Mouse (Mus musculus) left cerebral cortex, postnatal 14 days (tissue): ENCODE data around the gene Hs3st2. TPM values are rescaled to one million over a fixed set of nuclear protein-coding genes. Genes with fewer than 3 reads are reported as not detected.

Source experiments
- DNase-seq, 2 experiments: peaks; one replicate each; pipeline ENCODE4 v3.0.0; 2021 to 2022; ENCODE audit warnings: low spot score in 2 of 2, mixed read lengths in 1 of 2
- intact Hi-C: fragments of 180-260 bp; cut with DNase I; formaldehyde crosslinking; loops from one replicate; pipeline ENCODE4 v1.15.1; 2025
- total RNA-seq, 2 experiments: library from RNA; stranded (reverse); gene quantifications; 2 replicates each; pipeline ENCODE4 v1.2.3; 2021

Hs3st2 gene
- total RNA-seq, 2 experiments from 2014 or later, result 66.4 to 68.0 TPM

GRCm38 (mm10) chr7:121450951-121451843, 59.5 kb downstream of the Hs3st2 start:
- intact Hi-C loops, result no loop called here
- no peak for DNase-seq

GRCm38 (mm10) chr7:121456716-121457115, 65.1 kb downstream of the Hs3st2 start:
- intact Hi-C loops, result no loop called here
- no peak for DNase-seq

DNA sequence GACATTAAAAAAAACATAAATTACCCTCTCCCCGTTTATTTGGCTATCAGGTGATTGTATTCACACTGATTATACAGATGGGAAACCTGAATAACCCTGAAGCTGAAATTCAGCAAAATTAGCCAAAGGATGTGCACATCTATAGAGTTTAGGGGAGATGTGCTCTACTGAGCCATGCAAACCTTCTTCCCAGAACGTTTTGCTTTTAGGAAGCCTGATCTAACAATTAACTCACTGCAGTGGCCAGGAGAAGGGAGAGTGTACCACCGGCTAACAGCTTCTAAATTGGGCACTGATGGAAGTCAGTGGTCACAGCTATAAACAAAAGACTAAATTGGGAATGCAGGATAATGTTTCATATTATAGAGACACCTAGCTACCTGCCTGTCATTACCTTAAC, 66.4 kb downstream of the Hs3st2 start:
- intact Hi-C loops, result no loop called here
- no peak for DNase-seq

DNA sequence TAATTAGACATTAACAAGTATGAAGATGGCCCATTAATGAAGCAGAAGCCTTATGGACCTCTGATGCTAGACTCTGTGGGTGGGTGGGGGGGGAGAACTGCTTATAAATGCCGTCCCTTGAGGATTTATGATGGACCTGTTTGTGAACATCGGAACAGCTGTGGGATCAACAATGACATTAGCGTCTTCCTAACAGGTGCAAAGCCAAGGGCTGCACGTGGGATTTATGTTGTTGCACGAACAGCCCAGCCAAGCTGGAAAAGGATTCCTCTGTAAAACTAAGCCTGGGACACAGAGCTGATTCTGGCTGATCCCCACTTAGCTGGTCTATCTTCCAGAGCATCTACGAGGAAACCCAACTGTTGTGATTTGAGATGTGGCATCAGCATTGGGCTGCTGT, 69.0 kb downstream of the Hs3st2 start:
- intact Hi-C loops, result no loop called here

GRCm38 (mm10) chr7:121464441-121464840, 72.8 kb downstream of the Hs3st2 start:
- intact Hi-C loops, result no loop called here
- DNase-seq, result no peak

More for the DNA sequence above, 69.0 kb downstream of the Hs3st2 start:
- DNase-seq, result no peak

- DNase-seq, result no peak
- intact Hi-C loops, result no loop called here
Measured at GRCm38 (mm10) chr7:121465111-121465510, 73.5 kb downstream of the Hs3st2 start.

GRCm38 (mm10) chr7:121466331-121466730, 74.7 kb downstream of the Hs3st2 start:
- DNase-seq, result no peak
- intact Hi-C loops, result no loop called here

GRCm38 (mm10) chr7:121469435-121469834, 77.8 kb downstream of the Hs3st2 start:
- no peak for DNase-seq
- intact Hi-C loops, result no loop called here

DNA sequence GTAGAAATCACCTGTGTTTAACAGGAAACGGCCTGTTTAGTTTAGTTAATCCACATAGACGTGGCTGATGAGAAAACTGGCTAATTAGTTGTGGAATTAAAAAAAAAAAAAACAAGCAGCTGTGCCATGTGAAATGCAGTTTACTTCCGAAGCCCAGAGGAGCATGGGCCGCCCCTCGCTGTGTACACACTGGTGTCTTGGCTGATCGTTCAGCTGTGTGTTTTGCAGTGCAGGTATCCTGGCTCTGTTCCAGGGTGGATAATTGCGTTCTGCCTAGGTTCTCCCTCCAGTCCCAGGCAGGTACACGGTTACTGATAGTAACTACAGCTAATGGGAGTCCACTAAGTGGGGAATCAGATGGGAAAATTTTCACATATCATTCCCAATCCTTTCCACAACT, 86.6 kb downstream of the Hs3st2 start:
- DNase-seq, result no peak

GRCm38 (mm10) chr7:121480106-121480505, 88.4 kb downstream of the Hs3st2 start:
- no peak for DNase-seq
- intact Hi-C loops, result no loop called here

More for the DNA sequence above, 86.6 kb downstream of the Hs3st2 start:
- intact Hi-C loops, result no loop called here

DNA sequence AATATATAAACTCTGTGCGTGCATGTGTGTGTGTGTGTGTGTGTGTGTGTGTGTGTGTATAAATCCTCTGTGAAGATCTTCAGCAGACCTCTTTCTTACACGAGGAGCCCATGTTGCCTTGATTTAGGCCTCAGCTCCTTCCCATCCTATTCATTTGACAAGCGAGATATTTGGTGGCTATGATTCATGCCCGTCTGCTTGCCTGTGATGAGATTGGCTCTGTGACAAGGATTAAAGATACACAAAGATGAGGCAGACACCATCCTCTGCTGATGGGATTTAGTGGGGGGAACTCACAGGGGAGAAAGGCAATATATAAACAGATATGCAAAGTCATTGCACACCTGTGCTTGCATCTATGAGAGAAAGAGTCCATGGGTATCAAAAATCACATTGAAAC, 92.9 kb downstream of the Hs3st2 start:
- DNase-seq, result peak in 1 of 2 experiments; percentile 38
- intact Hi-C loops, result no loop called here

DNA sequence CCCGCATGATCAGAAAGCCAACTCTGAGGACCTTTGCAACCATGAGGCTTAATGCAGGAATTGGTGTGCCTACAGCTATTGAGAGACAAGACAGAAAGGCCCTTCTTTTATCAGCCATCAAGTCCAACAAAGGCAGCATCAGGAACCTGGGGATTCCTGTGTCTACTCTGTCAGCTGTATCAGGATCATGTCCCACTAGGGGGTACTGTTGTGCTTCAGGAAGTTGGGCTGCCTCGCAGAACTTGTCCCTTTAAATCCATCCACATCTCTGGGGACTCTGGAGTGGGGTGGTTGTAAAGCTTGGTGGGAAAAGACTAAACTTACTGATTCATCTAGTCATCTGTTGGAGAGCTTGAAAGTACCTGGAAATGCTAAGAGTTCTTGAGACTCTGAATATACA, 93.6 kb downstream of the Hs3st2 start:
- DNase-seq, result peak; percentile 80 to 91
- intact Hi-C loops, result loop anchor here (1.0 to 5.0 kb wide), 3 partner anchors 52 to 157 kb away; no protein-coding TSS in a partner anchor

GRCm38 (mm10) chr7:121487291-121487690, 95.6 kb downstream of the Hs3st2 start:
- intact Hi-C loops, result loop anchor here (5.0 kb wide), 2 partner anchors 50 to 155 kb away; no protein-coding TSS in a partner anchor
- peak; percentile 63 to 87 for DNase-seq

DNA sequence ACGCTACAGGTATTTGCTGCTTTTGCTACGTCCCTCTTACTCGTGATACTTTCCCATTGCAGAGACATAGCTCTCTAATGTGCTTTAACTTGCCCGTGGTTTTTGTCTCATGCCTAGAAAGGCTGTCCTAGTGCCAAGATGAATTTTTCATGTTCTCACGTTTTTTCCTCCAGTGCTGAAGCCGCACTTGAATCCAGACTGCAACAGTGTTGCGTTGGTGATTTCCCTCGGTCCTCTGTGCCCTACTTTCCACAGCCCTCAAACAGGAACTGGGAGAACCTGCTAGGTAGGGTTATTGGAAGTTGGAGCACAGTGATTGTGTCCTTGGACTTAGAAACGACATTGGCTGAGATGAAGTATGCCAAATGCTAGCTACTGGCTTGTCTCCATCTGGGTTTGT, 97.7 kb downstream of the Hs3st2 start:
- peak; percentile 14 to 73 for DNase-seq
- intact Hi-C loops, result loop anchor here (5.0 kb wide), 2 partner anchors 48 to 153 kb away; no protein-coding TSS in a partner anchor

GRCm38 (mm10) chr7:121491455-121492005, 99.9 kb downstream of the Hs3st2 start:
- intact Hi-C loops, result no loop called here
- no peak for DNase-seq

DNA sequence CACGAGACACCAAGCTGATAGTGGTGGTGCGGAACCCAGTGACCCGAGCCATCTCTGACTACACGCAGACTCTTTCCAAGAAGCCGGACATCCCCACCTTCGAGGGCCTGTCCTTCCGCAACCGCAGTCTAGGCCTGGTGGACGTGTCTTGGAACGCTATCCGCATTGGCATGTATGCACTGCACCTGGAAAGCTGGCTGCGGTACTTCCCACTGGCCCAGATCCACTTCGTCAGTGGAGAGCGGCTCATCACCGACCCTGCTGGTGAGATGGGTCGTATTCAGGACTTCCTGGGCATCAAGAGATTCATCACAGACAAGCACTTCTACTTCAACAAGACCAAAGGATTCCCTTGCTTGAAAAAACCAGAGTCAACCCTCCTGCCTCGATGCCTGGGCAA, 108.9 kb downstream of the Hs3st2 start:
- intact Hi-C loops, result no loop called here
- no peak for DNase-seq

- intact Hi-C loops, result no loop called here
- DNase-seq, result peak; percentile 69 to 83
Measured at GRCm38 (mm10) chr7:121501666-121502065, 110.0 kb downstream of the Hs3st2 start.

DNA sequence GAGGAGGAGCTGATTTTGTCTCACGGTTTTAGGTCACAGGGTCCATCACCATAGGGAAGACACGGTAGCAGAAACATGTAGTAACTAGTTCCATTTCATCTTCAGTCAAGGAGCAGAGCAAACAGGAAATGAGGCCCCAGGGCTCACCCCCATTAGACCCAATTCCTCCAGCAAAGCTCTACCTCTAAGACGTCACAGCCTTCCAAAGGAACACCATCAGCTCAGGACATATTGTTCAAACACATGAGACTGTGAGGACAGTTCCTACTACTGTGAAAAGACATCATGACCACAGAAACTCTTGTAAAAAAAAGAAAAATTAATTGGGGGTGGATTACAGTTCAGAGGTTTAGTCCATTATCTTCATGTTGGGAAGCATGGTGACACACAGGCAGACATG, 125.1 kb downstream of the Hs3st2 start:
- intact Hi-C loops, result no loop called here
- DNase-seq, result no peak

DNA sequence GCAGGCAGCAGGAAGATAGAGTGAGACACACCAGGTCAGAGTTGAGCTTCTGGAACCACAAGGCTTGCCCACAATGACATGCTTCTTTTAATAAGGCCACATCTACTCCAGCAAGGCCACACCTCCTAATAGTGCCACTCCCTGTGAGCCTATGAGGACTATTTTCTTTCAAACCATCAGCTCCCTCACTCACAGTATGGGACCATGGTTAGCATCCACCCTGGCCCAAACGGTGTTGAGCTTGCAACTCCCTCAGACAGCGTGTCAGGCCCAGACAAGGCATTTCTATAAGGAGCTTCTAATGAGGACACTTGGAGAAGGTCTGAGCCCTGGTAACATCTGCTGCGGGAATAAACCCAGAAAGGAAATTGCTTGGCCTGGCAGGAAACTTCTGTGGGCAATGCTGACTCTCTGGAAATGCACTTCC, 125.5 kb downstream of the Hs3st2 start:
- peak in 1 of 2 experiments; percentile 61 for DNase-seq

DNA sequence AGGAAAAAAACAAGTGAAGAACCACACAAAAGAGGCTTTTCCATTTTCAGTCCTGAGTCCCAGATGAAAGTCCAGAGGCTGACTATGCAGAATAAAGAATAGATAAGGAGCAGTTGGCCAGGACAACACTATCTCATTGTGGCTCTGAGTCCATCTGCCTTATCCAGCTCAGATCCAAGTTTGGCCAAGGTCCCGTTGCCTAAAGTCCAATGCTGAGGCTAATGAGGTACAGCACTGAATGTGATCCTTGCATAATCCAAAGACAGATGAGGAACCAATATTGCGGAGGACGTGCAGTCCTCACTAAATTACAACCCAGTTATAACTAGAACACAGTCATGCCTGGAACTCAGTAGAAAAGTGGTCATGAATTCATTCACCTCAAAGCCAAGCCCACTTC, 130.5 kb downstream of the Hs3st2 start:
- intact Hi-C loops, result no loop called here
- no peak for DNase-seq

More for the DNA sequence above, 125.5 kb downstream of the Hs3st2 start:
- intact Hi-C loops, result no loop called here

DNA sequence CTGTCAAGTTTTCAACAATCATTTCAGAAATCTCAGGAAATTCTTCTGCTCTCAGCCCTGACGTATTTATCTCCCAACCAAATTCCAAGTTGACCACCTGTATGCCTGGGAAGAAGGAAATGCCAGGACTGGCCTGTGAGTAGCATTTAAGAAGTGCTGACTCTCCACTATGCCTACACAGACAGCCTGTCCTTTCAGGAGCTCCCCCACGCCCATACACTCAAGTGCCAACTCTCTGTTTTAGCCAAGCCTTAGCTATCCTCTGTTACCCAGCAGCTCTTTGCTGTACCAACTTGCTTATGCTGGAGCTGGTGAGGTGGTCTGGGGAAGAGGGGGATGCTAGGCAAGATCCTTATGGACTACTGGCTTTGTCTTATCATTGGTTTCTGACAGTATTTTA, 137.4 kb downstream of the Hs3st2 start:
- peak; percentile 20 to 22 for DNase-seq
- intact Hi-C loops, result no loop called here
